7 mouse cellular contexts compared by ENCODE assay signal in genomic region chr17:8283526-8284253, GRCm38 (mm10). TPM values are rescaled to one million over a fixed set of nuclear protein-coding genes. Genes with fewer than 3 reads are reported as not detected.
DNase-seq lines count a peak whose midpoint lies in the region; ATAC-seq and TF ChIP-seq lines count a peak whose summit lies in the region.

No protein-coding gene starts in this region.

- peak overlapping the region; percentile 74 for H3K9ac ChIP-seq in intestine, postnatal 0 days (ENCODE audit: low read depth, low read length)
- peak overlapping the region; percentile 75 for H3K9ac ChIP-seq in midbrain, embryonic 12.5 days (replicated peaks)

- H3K4me1 ChIP-seq in intestine, postnatal 0 days (replicated peaks; ENCODE audit: control insufficient read depth, insufficient read depth, low read length) = no peaks in the 10 kb centered on the region
- H3K4me1 ChIP-seq in midbrain, embryonic 12.5 days = peaks cover 15% of the 10 kb centered on the region
- peaks cover 5% of the 10 kb centered on the region; the same call in 1 of the 2 replicates for H3K4me1 ChIP-seq in small intestine, adult 2 months (ENCODE audit: control insufficient read depth, insufficient read depth, insufficient read length, low read length)

- H3K36me3 ChIP-seq in intestine, postnatal 0 days (ENCODE audit: control insufficient read depth, insufficient read depth) = no peaks in the 10 kb centered on the region
- no peaks in the 10 kb centered on the region for H3K36me3 ChIP-seq in midbrain, embryonic 12.5 days
- no peaks in the 10 kb centered on the region for H3K36me3 ChIP-seq in small intestine, adult 2 months (ENCODE audit: control insufficient read depth, insufficient read depth, low read length)

- under 1% methylated on average over 77 of the region's 77 CpGs for WGBS in intestine, postnatal 0 days
- WGBS in midbrain, embryonic 12.5 days = under 1% methylated on average over 70 of the region's 77 CpGs
- under 1% methylated on average over 77 of the region's 77 CpGs for whole genome bisulfite sequencing in small intestine, adult 2 months

- peak; percentile 93 for TF ChIP-seq POLR2A in small intestine, adult 2 months (IDR thresholded peaks at IDR 0.05; ENCODE audit: low read depth, low read length)

- H3K9me3 ChIP-seq in intestine, postnatal 0 days (ENCODE audit: control insufficient read depth) = no peaks in the 10 kb centered on the region
- H3K9me3 ChIP-seq in midbrain, embryonic 12.5 days = no peaks in the 10 kb centered on the region

- peak overlapping the region; percentile 98 for H3K4me2 ChIP-seq in intestine, postnatal 0 days (replicated peaks; ENCODE audit: low read depth)
- H3K4me2 ChIP-seq in midbrain, embryonic 12.5 days (replicated peaks) = peak overlapping the region; percentile 100

- no peaks in the 10 kb centered on the region for H3K27me3 ChIP-seq in intestine, postnatal 0 days (replicated peaks; ENCODE audit: control insufficient read depth, insufficient read depth, low read length)
- no peaks in the 10 kb centered on the region; the same call in 1 of the 2 replicates for H3K27me3 ChIP-seq in midbrain, embryonic 12.5 days
- no peaks in the 10 kb centered on the region for H3K27me3 ChIP-seq in small intestine, adult 2 months (ENCODE audit: control insufficient read depth, insufficient read depth, low read length)

- peak overlapping the region; percentile 95 for H3K27ac ChIP-seq in intestine, postnatal 0 days (ENCODE audit: low read depth, low read length)
- peak overlapping the region; percentile 82 for H3K27ac ChIP-seq in midbrain, embryonic 12.5 days (replicated peaks)
- peak overlapping the region; percentile 100 for H3K27ac ChIP-seq in small intestine, adult 2 months (ENCODE audit: insufficient read depth, low read depth, low read length)

- H3K4me3 ChIP-seq in intestine, postnatal 0 days (ENCODE audit: low read depth, low read length) = peak overlapping the region; percentile 90
- H3K4me3 ChIP-seq in midbrain, embryonic 12.5 days = peak overlapping the region; percentile 70
- peak overlapping the region; percentile 87 for H3K4me3 ChIP-seq in small intestine, adult 2 months (ENCODE audit: low read depth, low read length)

- intact Hi-C loops in left cerebral cortex, postnatal 4 days (cut with DNase I) = loop anchor here (10.0 kb wide), 2 partner anchors 89 to 91 kb away; no protein-coding TSS in a partner anchor

- DNase-seq in adrenal gland, adult 2 months = peak; percentile 98
- peak; percentile 90 for DNase-seq in embryo, embryonic 11.5 days (ENCODE audit: low read depth, low spot score)
- peak; percentile 93 to 96 for DNase-seq in gastrocnemius, postnatal 4 days (ENCODE audit: low spot score in 2 of 2)
- peak; percentile 96 for DNase-seq in left cerebral cortex, postnatal 4 days

- ATAC-seq in intestine, postnatal 0 days = peak; percentile 98
- peak; percentile 99 for ATAC-seq in midbrain, embryonic 12.5 days (ENCODE audit: low FRiP score, low read depth)

- peak; percentile 61 for TF ChIP-seq CTCF in intestine, postnatal 0 days (IDR thresholded peaks at IDR 0.05; ENCODE audit: low read depth)
- TF ChIP-seq CTCF in small intestine, adult 2 months (IDR thresholded peaks at IDR 0.05; ENCODE audit: extremely low read depth, insufficient read length, insufficient replicate concordance, low read depth, low read length) = peak; percentile 24; the same call in 1 of the 2 replicates

RNA-seq across cellular contexts. Expression of gene Mpc1, which starts 1.0 kb away (rescaled TPM):
- total RNA-seq in adrenal gland, adult 2 months (2021) = 100 to 1,000 TPM; 296 to 304 TPM
- 92.5 and 121 TPM in 2 replicates for polyA plus RNA-seq in adrenal gland, adult 2 months (2012; rRNA removed)
- 100 to 1,000 TPM; 157 to 162 TPM for total RNA-seq in gastrocnemius, postnatal 4 days (2021)
- polyA plus RNA-seq in intestine, postnatal 0 days (2015; fragmentation: Nextera tagmentation; extraction: Ambion mirVana) = 294 and 297 TPM in 2 replicates
- total RNA-seq in left cerebral cortex, postnatal 4 days (2021) = 100 to 1,000 TPM; 159 to 160 TPM
- 116 TPM in 2 replicates for polyA plus RNA-seq in midbrain, embryonic 12.5 days (2016; fragmentation: Nextera tagmentation; extraction: Ambion mirVana)
- 81.7 and 111 TPM in 2 replicates for polyA plus RNA-seq in small intestine, adult 2 months (2012; rRNA removed)

RNA-seq across cellular contexts. Expression of gene Sft2d1, which starts 27.2 kb away (rescaled TPM):
- total RNA-seq in adrenal gland, adult 2 months (2021) = 10 to 100 TPM; 32.8 to 39.7 TPM
- 108 and 123 TPM in 2 replicates for polyA plus RNA-seq in adrenal gland, adult 2 months (2012; rRNA removed)
- total RNA-seq in gastrocnemius, postnatal 4 days (2021) = 10 to 100 TPM; 25.0 to 29.1 TPM
- polyA plus RNA-seq in intestine, postnatal 0 days (2015; fragmentation: Nextera tagmentation; extraction: Ambion mirVana) = 126 and 135 TPM in 2 replicates
- total RNA-seq in left cerebral cortex, postnatal 4 days (2021) = 10 to 100 TPM; 80.4 to 81.6 TPM
- polyA plus RNA-seq in midbrain, embryonic 12.5 days (2016; fragmentation: Nextera tagmentation; extraction: Ambion mirVana) = 104 TPM in 2 replicates
- 42.9 and 90.1 TPM in 2 replicates for polyA plus RNA-seq in small intestine, adult 2 months (2012; rRNA removed)

RNA-seq across cellular contexts. Expression of gene Ccr6, which starts 47.8 kb away (rescaled TPM):
- not detected for total RNA-seq in adrenal gland, adult 2 months (2021)
- polyA plus RNA-seq in adrenal gland, adult 2 months (2012; rRNA removed) = 0.08 and 0.29 TPM in 2 replicates
- not detected for total RNA-seq in gastrocnemius, postnatal 4 days (2021)
- polyA plus RNA-seq in intestine, postnatal 0 days (2015; fragmentation: Nextera tagmentation; extraction: Ambion mirVana) = 0.46 TPM in 2 replicates
- total RNA-seq in left cerebral cortex, postnatal 4 days (2021) = not detected
- not detected in 2 replicates for polyA plus RNA-seq in midbrain, embryonic 12.5 days (2016; fragmentation: Nextera tagmentation; extraction: Ambion mirVana)
- 1.2 and 3.6 TPM in 2 replicates for polyA plus RNA-seq in small intestine, adult 2 months (2012; rRNA removed)

RNA-seq across cellular contexts. Expression of gene Prr18, which starts 53.6 kb away (rescaled TPM):
- under 1 TPM; 0.14 to 0.49 TPM for total RNA-seq in adrenal gland, adult 2 months (2021)
- polyA plus RNA-seq in adrenal gland, adult 2 months (2012; rRNA removed) = 0.25 and 0.38 TPM in 2 replicates
- under 1 TPM; 0.12 to 0.18 TPM for total RNA-seq in gastrocnemius, postnatal 4 days (2021)
- polyA plus RNA-seq in intestine, postnatal 0 days (2015; fragmentation: Nextera tagmentation; extraction: Ambion mirVana) = 0.35 and 0.39 TPM in 2 replicates
- 10 to 100 TPM; 23.2 to 24.6 TPM for total RNA-seq in left cerebral cortex, postnatal 4 days (2021)
- polyA plus RNA-seq in midbrain, embryonic 12.5 days (2016; fragmentation: Nextera tagmentation; extraction: Ambion mirVana) = 3.9 and 4.1 TPM in 2 replicates
- polyA plus RNA-seq in small intestine, adult 2 months (2012; rRNA removed) = 0.51 and 0.79 TPM in 2 replicates

Comparison
In these comparisons a context has a peak if more than half of its experiments do, and no peak if none do; other contexts are left out.
1. Peak in every context shown above with its lines: DNase-seq, ATAC-seq, H3K4me3 ChIP-seq and H3K27ac ChIP-seq.